Mouse (Mus musculus) cerebral cortex, adult 2 months (tissue): ENCODE results near the gene Rplp0.

Experiments
- WGBS: fragments of 180-500 bp; shearing (Covaris S2); methylation state at CpG from one replicate; pipeline ENCODE4 v1.1.7; 2018; 5-methylcytosine and 5-hydroxymethylcytosine counted together

The Rplp0 gene

DNA sequence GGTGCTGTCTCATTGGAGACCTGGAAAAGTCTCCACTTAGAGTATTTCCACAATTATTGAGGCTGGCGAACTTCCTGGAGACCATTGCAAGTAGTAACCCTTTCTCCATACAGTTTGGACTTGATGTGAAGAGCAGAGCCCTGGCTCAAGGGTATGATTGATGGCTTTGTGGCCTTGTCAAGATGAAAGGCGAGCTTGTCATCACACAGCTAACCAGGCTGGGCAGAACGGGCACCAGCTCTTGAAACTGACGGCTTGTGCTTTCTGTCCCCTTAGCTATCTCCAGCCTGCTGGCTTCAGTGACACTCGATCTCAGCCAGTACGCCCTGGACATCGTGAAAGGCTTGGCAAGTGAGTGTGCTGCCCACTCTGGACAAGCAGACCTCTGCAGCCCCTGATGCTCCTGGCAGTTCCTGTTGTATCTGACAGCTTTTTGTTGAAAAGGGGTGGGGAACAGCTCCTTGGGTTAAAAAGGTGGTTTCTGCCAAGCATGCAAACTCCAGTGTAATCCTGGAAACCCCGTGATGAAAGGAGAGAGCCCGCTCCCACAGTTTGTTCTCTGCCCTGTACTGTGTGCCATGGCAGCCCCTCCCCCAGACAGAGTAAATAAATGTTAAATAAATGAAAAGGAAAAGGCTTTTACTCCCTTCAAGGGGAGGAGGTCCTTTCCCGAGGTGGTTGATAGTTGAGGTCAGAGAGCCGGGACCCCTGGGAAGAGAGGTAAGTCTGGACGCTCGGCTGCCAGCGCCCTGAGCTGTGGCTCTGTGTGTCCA is 21.1 kb downstream of the Rplp0 start:
- WGBS, result 94% methylated on average over 14 of the region's 14 CpGs

DNA sequence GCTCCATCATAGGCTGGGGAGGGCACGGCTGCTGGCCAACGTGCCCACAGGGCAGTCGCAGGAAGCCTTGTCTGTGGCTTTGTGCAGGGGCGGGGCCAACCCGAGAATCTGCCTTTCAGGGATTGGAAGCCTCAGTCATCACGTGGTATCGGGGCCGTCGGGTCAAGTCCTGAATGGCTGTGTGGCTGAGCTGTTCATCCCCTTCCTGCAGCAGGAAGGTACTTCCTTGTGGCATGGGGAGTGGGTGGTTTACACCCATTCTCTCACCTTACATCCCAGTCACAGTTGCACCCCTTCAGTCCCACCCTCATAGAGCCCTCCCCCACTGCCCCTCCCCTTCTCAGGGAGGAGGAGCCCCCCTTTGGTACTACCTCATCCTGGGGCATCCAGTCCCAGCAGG is 22.4 kb downstream of the Rplp0 start:
- WGBS, result 96% methylated on average over 9 of the region's 9 CpGs

DNA sequence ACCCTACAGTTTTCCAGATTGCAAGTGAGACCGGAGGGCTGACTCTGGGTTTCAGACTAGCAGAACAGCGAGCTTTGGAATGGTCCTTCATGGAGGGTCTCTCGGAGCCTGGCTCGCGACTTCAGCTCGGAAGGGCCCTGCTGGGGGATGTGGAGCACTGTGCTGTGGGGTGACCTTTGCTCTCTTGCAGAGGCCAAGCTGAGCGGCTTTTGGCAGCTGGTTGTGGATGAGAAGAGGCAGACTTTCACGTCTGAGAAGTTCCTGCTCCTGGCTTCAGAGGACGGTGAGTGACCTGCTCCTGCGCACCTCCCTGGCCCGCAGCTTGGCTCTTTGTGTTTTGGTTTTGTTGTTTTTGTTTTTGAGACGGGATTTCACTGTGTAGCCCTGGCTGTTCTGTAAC is 26.3 kb downstream of the Rplp0 start:
- WGBS, result 89% methylated on average over 12 of the region's 12 CpGs

DNA sequence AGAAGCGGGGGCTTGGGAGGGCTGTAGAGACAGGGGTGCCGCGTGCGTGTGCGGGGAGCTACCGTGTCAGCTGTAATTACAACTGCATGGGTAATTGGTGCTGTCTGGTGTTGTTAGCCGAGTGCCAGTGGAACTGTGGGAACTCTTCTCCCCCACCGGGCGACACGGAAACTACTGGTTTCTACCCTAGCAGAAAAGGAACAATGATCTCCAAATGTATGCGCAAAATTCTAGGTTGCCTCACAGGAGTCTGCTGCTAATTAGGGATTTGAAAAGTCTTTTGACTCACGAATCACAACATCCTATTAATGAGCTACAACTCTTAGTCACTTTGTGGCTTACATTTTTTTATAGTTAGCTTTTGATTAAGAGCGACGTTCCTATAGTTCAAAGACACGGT is 26.9 kb downstream of the Rplp0 start:
- WGBS, result 43% methylated on average over 15 of the region's 15 CpGs

DNA sequence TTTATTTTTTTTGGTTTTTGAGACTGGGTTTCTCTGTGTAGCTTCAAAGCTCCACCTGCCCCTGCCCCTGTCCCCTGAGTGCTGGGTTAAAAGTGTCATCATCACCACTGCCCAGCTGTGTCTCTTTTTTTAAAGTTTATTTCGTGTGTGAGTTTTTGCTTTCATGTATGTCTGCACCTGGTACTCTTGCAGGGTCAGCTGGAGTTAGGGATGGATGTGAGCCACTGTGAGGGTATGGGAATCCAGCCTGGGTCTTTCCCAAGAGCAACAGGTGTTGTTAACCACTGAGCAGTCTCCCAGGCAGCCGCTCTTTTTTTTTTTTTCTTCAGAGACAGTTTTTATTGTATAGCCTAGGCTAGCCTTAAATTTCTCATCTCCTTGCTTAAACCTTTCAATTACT is 27.5 kb downstream of the Rplp0 start:
- 92% methylated on average over 2 of the region's 2 CpGs for WGBS

DNA sequence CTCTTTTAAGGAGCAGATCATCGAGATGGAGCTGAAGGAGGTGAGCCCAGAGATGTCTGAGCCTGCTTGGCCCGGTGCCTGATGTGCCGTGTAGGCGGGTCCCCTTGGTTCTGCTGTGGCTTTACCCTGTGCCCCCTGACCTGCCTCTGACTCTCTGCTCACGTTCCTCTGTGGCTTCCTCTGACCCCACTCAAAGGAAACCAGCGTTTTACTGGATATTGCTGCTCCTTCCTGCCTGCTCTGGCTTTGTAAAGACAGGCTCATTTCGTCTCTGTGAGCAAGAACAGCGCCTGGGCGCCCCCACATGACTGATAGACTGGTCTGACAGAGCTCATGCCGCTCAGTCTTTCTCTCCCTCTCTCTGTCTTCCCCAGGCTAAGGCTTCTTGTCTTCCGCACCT is 31.8 kb downstream of the Rplp0 start:
- 74% methylated on average over 11 of the region's 11 CpGs for WGBS

DNA sequence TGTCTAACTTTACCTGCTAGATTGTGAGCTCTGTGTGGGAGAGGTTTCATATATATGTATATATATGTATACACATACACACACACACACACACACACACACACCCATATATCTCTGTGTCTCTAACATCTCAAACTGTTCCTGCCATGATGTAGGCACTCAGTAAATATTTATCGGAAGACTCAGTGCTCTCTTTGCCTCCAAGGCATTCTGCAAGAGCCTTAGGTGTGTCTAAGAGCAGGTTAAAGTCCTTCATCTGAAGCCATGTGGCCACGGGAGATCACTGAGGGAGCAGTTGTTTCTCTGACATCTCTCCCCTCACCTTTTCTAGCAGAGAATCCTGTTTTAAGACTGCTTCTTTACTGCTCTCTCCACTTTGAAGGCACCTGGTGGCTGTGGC is 32.2 kb downstream of the Rplp0 start:
- WGBS, result 97% methylated on average over 2 of the region's 2 CpGs

DNA sequence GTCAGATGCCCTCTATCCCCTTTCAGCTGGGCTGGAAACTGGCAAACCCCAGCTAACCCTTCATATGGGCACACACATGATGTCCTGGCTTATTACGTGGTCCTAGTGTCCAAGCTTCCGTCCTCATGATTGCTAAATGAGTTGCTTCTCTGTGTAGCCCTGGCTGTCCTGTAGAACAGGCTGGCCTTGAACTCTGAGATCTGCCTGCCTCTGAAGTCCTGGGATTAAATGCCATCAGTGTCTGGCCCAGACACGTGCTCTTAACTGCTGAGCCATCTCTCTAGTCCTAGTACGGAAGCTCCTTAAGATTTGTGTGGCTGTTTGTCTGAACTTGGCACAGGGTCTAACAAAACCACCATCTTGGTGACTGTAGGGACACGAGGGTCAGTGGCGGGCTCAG is 44.3 kb downstream of the Rplp0 start:
- 90% methylated on average over 6 of the region's 6 CpGs for WGBS

DNA sequence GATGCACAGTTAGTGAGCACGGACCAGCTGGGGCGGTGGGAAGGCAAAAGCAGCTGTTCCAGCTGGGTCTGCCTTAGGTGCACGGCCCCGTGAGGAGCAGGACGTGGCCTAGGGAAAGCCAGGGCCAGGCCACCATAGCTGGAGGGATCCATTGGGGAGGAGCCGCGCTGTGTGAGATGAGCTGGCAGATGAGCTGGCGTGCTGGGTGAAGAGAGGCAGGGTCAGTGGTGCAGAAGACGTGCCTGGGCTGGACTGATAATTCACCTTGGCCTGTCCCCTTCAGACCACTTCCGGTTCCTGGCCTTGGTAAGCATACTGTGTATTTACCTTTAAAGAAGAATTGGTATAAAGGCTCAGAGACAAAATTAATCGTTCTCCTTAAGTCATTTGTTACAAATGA is 52.3 kb downstream of the Rplp0 start:
- WGBS, result 90% methylated on average over 11 of the region's 11 CpGs
